Mouse (Mus musculus) C2C12 (cell line): ENCODE measurements around the gene Alpk3. TPM values are rescaled to one million over a fixed set of nuclear protein-coding genes. Genes with fewer than 3 reads are reported as not detected.

ENCODE experiments used
- H3K27me3 ChIP-seq: one replicate; pipeline ENCODE4 v1.6.1; 2011; ENCODE audit not compliant: control insufficient read depth, insufficient read depth, insufficient read length
- H3K36me3 ChIP-seq: one replicate; pipeline ENCODE4 v1.6.1; 2011; ENCODE audit not compliant: control insufficient read depth, insufficient read depth
- H3K4me3 ChIP-seq: one replicate; pipeline ENCODE4 v1.5.1; 2011; ENCODE audit warnings: mild to moderate bottlenecking, control low read depth; ENCODE audit not compliant: poor library complexity, insufficient read depth, severe bottlenecking
- H3K79me2 ChIP-seq: one replicate; pipeline ENCODE4 v1.6.1; 2011; ENCODE audit not compliant: control insufficient read depth, insufficient read depth
- H3K79me3 ChIP-seq: one replicate; pipeline ENCODE4 v1.6.1; 2011; ENCODE audit warnings: low read depth, control low read depth
- H3ac ChIP-seq: one replicate; pipeline ENCODE3; 2011; ENCODE audit warnings: low read depth; ENCODE audit not compliant: control insufficient read depth, insufficient read length
- CEBPB ChIP-seq: IDR thresholded peaks from one replicate; pipeline ENCODE4 v1.6.1; 2011; ENCODE audit warnings: low read depth, mild to moderate bottlenecking, control low read depth, moderate library complexity
- CTCF ChIP-seq: IDR thresholded peaks from one replicate; pipeline ENCODE4 v1.5.1; 2011; ENCODE audit not compliant: control insufficient read depth, insufficient read depth, insufficient read length
- FOSL1 ChIP-seq: IDR thresholded peaks from one replicate; pipeline ENCODE4 v1.8.0; 2011; ENCODE audit warnings: mild to moderate bottlenecking, low read length; ENCODE audit not compliant: poor library complexity, insufficient read depth, severe bottlenecking
- MAX ChIP-seq: IDR thresholded peaks from one replicate; pipeline ENCODE4 v1.6.1; 2011; ENCODE audit warnings: mild to moderate bottlenecking, control low read depth
- MYOD1 ChIP-seq: IDR thresholded peaks from one replicate; pipeline ENCODE4 v1.6.1; 2011; ENCODE audit warnings: low read depth; ENCODE audit not compliant: control insufficient read depth, insufficient read length
- MYOG ChIP-seq: IDR thresholded peaks from one replicate; pipeline ENCODE4 v1.6.1; 2011; ENCODE audit not compliant: control insufficient read depth, insufficient read length; ENCODE audit errors: extremely low read depth
- USF1 ChIP-seq: IDR thresholded peaks from one replicate; pipeline ENCODE4 v1.6.1; 2011; ENCODE audit warnings: low read depth, mild to moderate bottlenecking, control low read depth, moderate library complexity
- long read RNA-seq, 2 experiments: library from polyadenylated mRNA; unstranded; transcript quantifications; one replicate each; pipeline ENCODE4 v2.0.0; 2019 to 2020
- polyA plus RNA-seq: library from polyadenylated mRNA; unstranded; fragments of >200 nt; fragmentation: generic; extraction: Trizol; gene quantifications from one replicate; pipeline ENCODE4 v1.2.1, GENCODE M21; 2012; ENCODE audit warnings: missing spikeins

Alpk3 gene
- 0.14 TPM for polyA plus RNA-seq
- long read RNA-seq, experiment 1, partial matches to known transcripts = 0 of 2 reads
- long read RNA-seq, experiment 1, other reads (novel, unspliced or antisense) = 2 of 2 reads
- long read RNA-seq, experiment 2 = 0 reads

GRCm38 (mm10) chr7:81057471-81057870 lies at the start of gene Alpk3:
Alpk3 (plus strand) TSS chr7:81057600.
- TF ChIP-seq CEBPB = no peak
- TF ChIP-seq MYOD1 = no peak
- TF ChIP-seq MAX = no peak
- TF ChIP-seq CTCF = no peak
- TF ChIP-seq FOSL1 = no peak
- TF ChIP-seq USF1 = no peak
- TF ChIP-seq MYOG = no peak
- H3K36me3 ChIP-seq = no peaks in the 10 kb centered on the region
- no peaks in the 10 kb centered on the region for H3K79me2 ChIP-seq
- no peaks in the 10 kb centered on the region for H3K27me3 ChIP-seq
- H3K79me3 ChIP-seq = no peaks in the 10 kb centered on the region
- H3ac ChIP-seq = no peak within 1 kb of the TSS
- H3K4me3 ChIP-seq = no peak within 1 kb of the TSS

GRCm38 (mm10) chr7:81008285-81008684 lies 49.1 kb upstream of the Alpk3 start:
- peaks cover 37% of the 10 kb centered on the region for H3K79me3 ChIP-seq
- peaks cover 17% of the 10 kb centered on the region for H3K36me3 ChIP-seq
- H3K4me3 ChIP-seq = no peak overlapping the region
- H3ac ChIP-seq = no peak overlapping the region
- H3K79me2 ChIP-seq = peaks cover 84% of the 10 kb centered on the region
- no peak for TF ChIP-seq CTCF
- TF ChIP-seq CEBPB = no peak
- no peak for TF ChIP-seq MYOG
- no peak for TF ChIP-seq MAX
- no peak for TF ChIP-seq USF1
- TF ChIP-seq FOSL1 = no peak
- no peak for TF ChIP-seq MYOD1
- no peaks in the 10 kb centered on the region for H3K27me3 ChIP-seq

- peaks cover 83% of the 10 kb centered on the region for H3K79me2 ChIP-seq
- H3K36me3 ChIP-seq = peaks cover 17% of the 10 kb centered on the region
- H3K27me3 ChIP-seq = no peaks in the 10 kb centered on the region
- H3K4me3 ChIP-seq = no peak overlapping the region
- TF ChIP-seq USF1 = no peak
- TF ChIP-seq MYOD1 = no peak
- no peak for TF ChIP-seq CEBPB
- no peak for TF ChIP-seq FOSL1
- TF ChIP-seq MAX = no peak
- TF ChIP-seq CTCF = no peak
- no peak for TF ChIP-seq MYOG
- no peak overlapping the region for H3ac ChIP-seq
- H3K79me3 ChIP-seq = peaks cover 29% of the 10 kb centered on the region
These were observed 45.8 kb upstream of the Alpk3 start for GRCm38 (mm10) chr7:81011576-81011975.

- Histone ChIP-seq H3K4me3 (no peak overlapping the region), H3K79me3 (peaks cover 10% of the 10 kb centered on the region), H3K36me3 (peaks cover 19% of the 10 kb centered on the region), H3ac (no peak overlapping the region), H3K27me3 (no peaks in the 10 kb centered on the region), H3K79me2 (peaks cover 34% of the 10 kb centered on the region)
- TF ChIP-seq CEBPB = no peak
- TF ChIP-seq FOSL1 = no peak
- no peak for TF ChIP-seq CTCF
- no peak for TF ChIP-seq MYOG
- TF ChIP-seq MYOD1 = no peak
- no peak for TF ChIP-seq USF1
- TF ChIP-seq MAX = no peak
These were observed 37.1 kb upstream of the Alpk3 start for GRCm38 (mm10) chr7:81020307-81020706.

GRCm38 (mm10) chr7:81022731-81023130 lies 34.7 kb upstream of the Alpk3 start:
- Histone ChIP-seq H3K4me3 (no peak overlapping the region), H3ac (no peak overlapping the region), H3K36me3 (peaks cover 19% of the 10 kb centered on the region), H3K79me3 (no peaks in the 10 kb centered on the region), H3K27me3 (no peaks in the 10 kb centered on the region), H3K79me2 (peaks cover 22% of the 10 kb centered on the region)
- no peak for TF ChIP-seq FOSL1

- peaks cover 13% of the 10 kb centered on the region for H3K79me2 ChIP-seq
- H3ac ChIP-seq = no peak overlapping the region
- H3K79me3 ChIP-seq = no peaks in the 10 kb centered on the region
- H3K27me3 ChIP-seq = no peaks in the 10 kb centered on the region
- no peak for TF ChIP-seq MYOD1
- no peak for TF ChIP-seq USF1
- TF ChIP-seq CEBPB = no peak
- no peak for TF ChIP-seq MAX
- TF ChIP-seq MYOG = no peak
- TF ChIP-seq CTCF = no peak
- TF ChIP-seq FOSL1 = no peak
- peaks cover 26% of the 10 kb centered on the region for H3K36me3 ChIP-seq
- no peak overlapping the region for H3K4me3 ChIP-seq
These were observed 33.3 kb upstream of the Alpk3 start for GRCm38 (mm10) chr7:81024118-81024517.
